Mouse (Mus musculus) midbrain, embryonic 12.5 days (tissue): ENCODE measurements around the gene Olfr1462. TPM values are rescaled to one million over a fixed set of nuclear protein-coding genes. Genes with fewer than 3 reads are reported as not detected.

Source experiments
- ATAC-seq: fragments of 200-750 bp; cut with Nextera tagmentation; 2 replicates; pipeline ENCODE4 v1.8.0; 2017; ENCODE audit warnings: low read depth, moderate TSS enrichment, moderate library complexity; ENCODE audit not compliant: low FRiP score
- H3K27ac ChIP-seq: fragments of 300-500 bp; sonication (generic); replicated peaks from 2 replicates; pipeline ENCODE4 v1.5.1; 2016; ENCODE audit warnings: mild to moderate bottlenecking
- H3K27me3 ChIP-seq: fragments of 300-500 bp; sonication (generic); 2 replicates; pipeline ENCODE4 v1.6.1; 2016; ENCODE audit warnings: mild to moderate bottlenecking
- H3K36me3 ChIP-seq: fragments of 300-500 bp; sonication (generic); 2 replicates; pipeline ENCODE4 v1.6.1; 2016
- H3K4me1 ChIP-seq: fragments of 300-500 bp; sonication (generic); 2 replicates; pipeline ENCODE4 v1.6.1; 2016
- H3K4me2 ChIP-seq: fragments of 300-500 bp; sonication (generic); replicated peaks from 2 replicates; pipeline ENCODE4 v1.6.1; 2016; ENCODE audit warnings: mild to moderate bottlenecking, moderate library complexity
- H3K4me3 ChIP-seq: fragments of 300-500 bp; sonication (generic); 2 replicates; pipeline ENCODE4 v1.5.1; 2016; ENCODE audit warnings: mild to moderate bottlenecking
- H3K9ac ChIP-seq: fragments of 300-500 bp; sonication (generic); replicated peaks from 2 replicates; pipeline ENCODE4 v1.6.1; 2016; ENCODE audit warnings: mild to moderate bottlenecking, moderate library complexity
- H3K9me3 ChIP-seq: fragments of 300-500 bp; sonication (generic); 2 replicates; pipeline ENCODE4 v1.6.1; 2016; ENCODE audit warnings: mild to moderate bottlenecking
- WGBS: fragments of 180-500 bp; shearing (Covaris S2); methylation state at CpG from one replicate; pipeline ENCODE4 v1.1.7; 2016; 5-methylcytosine and 5-hydroxymethylcytosine counted together
- polyA plus RNA-seq: library from polyadenylated mRNA; unstranded; fragments of >200 nt; fragmentation: Nextera tagmentation; extraction: Ambion mirVana; gene quantifications from 2 replicates; pipeline ENCODE4 v1.2.1, GENCODE M21; 2016

Gene Olfr1462
- polyA plus RNA-seq: not detected in 2 replicates

DNA sequence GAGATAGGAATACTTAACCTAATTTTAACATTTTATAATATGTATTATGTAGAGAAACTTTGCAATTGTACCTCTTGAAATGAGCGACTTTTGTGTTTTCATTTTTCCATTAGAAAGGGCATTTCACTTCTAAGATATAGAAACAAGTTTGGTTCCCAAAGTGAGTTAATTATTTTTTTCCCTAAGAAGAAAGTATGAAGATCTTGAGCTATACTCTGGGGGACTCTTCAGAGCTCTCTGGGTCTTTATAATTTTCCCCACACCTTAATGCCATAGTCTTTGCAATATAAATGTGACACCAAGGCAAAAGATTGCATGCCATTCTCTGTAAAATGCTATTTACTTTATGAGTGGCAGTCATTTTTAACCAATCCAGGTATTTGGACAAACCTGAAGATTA, at the start of gene Olfr1462:
Gene Olfr1462, plus strand, starts transcription at position 301 of the 400 bp plus-strand sequence.
- Histone ChIP-seq H3K27ac (no peak within 1 kb of the TSS), H3K9ac (no peak within 1 kb of the TSS), H3K9me3 (peaks cover 9% of the 10 kb centered on the region; the same call in 1 of the 2 replicates), H3K4me2 (no peak within 1 kb of the TSS), H3K4me1 (no peaks in the 10 kb centered on the region), H3K27me3 (no peaks in the 10 kb centered on the region), H3K4me3 (no peak within 1 kb of the TSS), H3K36me3 (no peaks in the 10 kb centered on the region)
- WGBS: 83% methylated on average over 1 of the region's 1 CpGs
- ATAC-seq: no peak

DNA sequence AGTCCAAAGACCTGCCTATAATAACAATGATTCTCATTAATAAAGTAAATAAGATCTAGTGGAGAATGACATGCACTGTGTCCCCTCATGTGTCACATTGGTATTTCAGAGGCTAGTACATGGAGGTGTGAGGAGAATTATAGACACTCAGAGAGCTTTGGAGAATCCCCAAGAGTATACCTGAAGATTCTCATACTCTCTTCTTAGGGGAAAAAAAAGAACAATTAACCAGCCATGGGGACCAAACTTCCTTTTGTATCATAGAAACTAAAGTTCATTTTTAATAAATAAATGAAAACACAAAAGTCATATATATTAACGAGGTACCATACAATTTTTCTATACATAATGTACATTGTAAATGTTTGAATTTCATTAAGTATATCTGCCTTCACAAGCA, 36.1 kb upstream of the Olfr1462 start, which contains the start of gene Olfr1459:
Gene Olfr1459, minus strand, starts transcription at position 101 of the 400 bp plus-strand sequence.
- Histone ChIP-seq H3K27ac (no peak within 1 kb of the TSS), H3K27me3 (no peaks in the 10 kb centered on the region), H3K36me3 (no peaks in the 10 kb centered on the region), H3K9ac (no peak within 1 kb of the TSS), H3K4me3 (no peak within 1 kb of the TSS), H3K4me2 (no peak within 1 kb of the TSS), H3K9me3 (peaks cover 22% of the 10 kb centered on the region), H3K4me1 (no peaks in the 10 kb centered on the region)
- ATAC-seq: no peak
- 72% methylated on average over 1 of the region's 1 CpGs for WGBS

DNA sequence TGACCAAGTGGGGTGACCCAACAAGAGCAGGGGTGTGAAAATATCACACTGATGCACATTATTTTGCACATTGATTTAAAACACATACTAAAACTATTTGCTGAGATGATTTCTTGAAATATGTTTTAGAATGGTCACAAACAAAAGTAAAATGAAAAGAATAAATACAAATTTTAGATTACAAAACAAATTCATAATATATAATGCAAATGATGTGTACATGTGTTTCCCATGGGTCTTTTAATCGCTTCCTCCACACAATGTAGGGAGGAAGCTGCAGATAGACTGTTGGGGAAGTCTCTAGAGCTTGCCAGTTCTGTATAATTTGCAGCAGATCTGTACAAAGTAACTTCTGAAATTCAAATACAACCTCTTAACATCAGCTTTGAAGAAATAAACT, 22.8 kb upstream of the Olfr1462 start, which contains the start of gene Olfr1461:
Gene Olfr1461, plus strand, starts transcription at position 301 of the 400 bp plus-strand sequence.
- WGBS: 50% methylated on average over 1 of the region's 1 CpGs
- Histone ChIP-seq H3K9ac (no peak within 1 kb of the TSS), H3K4me1 (no peaks in the 10 kb centered on the region), H3K36me3 (no peaks in the 10 kb centered on the region), H3K4me3 (no peak within 1 kb of the TSS), H3K9me3 (peaks cover 10% of the 10 kb centered on the region; the same call in 1 of the 2 replicates), H3K4me2 (no peak within 1 kb of the TSS), H3K27ac (no peak within 1 kb of the TSS), H3K27me3 (no peaks in the 10 kb centered on the region)
- ATAC-seq: no peak

DNA sequence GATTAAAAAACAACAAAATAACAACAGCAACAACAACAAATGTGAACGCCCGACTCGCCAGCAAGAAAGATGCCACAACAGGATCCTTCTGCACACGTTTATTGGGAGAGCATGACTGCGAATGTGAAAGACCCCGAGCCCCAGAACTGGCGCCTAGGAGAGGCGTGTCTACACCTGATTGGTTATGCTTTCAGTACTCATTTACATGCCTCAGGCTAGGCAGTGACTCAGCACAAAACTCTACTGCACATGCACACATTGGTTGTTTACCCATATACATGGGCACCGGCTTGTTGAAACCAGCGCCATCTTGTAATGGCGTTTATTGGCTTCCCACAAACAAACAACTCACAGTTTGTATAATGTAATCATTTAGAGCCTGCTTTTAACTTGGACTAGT, 36.1 kb downstream of the Olfr1462 start:
- peaks cover 32% of the 10 kb centered on the region for H3K9me3 ChIP-seq
- no peaks in the 10 kb centered on the region for H3K36me3 ChIP-seq
- H3K4me2 ChIP-seq: no peak overlapping the region
- no peaks in the 10 kb centered on the region for H3K27me3 ChIP-seq
- WGBS: 90% methylated on average over 11 of the region's 11 CpGs
- ATAC-seq: no peak
- H3K4me1 ChIP-seq: no peaks in the 10 kb centered on the region
- no peak overlapping the region for H3K27ac ChIP-seq
- H3K9ac ChIP-seq: no peak overlapping the region
- H3K4me3 ChIP-seq: no peak overlapping the region

DNA sequence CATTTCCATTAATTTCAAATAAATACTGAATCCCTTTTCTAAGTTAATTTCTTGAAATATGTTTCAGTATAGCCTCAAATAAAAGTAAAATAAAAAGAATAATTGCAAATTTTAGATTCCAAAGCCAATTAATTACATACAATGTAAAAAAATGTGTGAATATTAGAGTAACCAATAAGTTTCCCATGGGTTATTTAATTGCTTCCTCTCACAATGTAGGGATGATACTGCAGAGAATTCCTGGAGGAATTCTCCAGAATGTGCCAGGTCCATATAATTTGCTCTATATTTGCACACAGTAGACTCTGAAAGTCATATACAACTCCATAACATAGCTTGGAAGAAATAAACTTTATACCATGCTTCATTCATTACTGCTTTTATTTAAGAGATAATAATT, 45.5 kb downstream of the Olfr1462 start, which contains the start of gene Olfr1463:
Gene Olfr1463, plus strand, starts transcription at position 301 of the 400 bp plus-strand sequence.
- Histone ChIP-seq H3K27ac (no peak within 1 kb of the TSS), H3K27me3 (no peaks in the 10 kb centered on the region), H3K4me1 (no peaks in the 10 kb centered on the region), H3K4me2 (no peak within 1 kb of the TSS), H3K9me3 (peaks cover 32% of the 10 kb centered on the region), H3K4me3 (no peak within 1 kb of the TSS), H3K36me3 (no peaks in the 10 kb centered on the region), H3K9ac (no peak within 1 kb of the TSS)
- ATAC-seq: no peak

Other genes starting within 250 kb of the Olfr1462 start
- not detected in 2 replicates for gene Olfr1450, start 235.5 kb upstream of the Olfr1462 start, polyA plus RNA-seq
- gene Olfr1451, start 190.7 kb upstream of the Olfr1462 start, polyA plus RNA-seq: not detected in 2 replicates
- not detected in 2 replicates for gene Olfr1453, start 157.4 kb upstream of the Olfr1462 start, polyA plus RNA-seq
- gene Olfr1454, start 125.1 kb upstream of the Olfr1462 start, polyA plus RNA-seq: not detected in 2 replicates
- gene Olfr1457, start 87.8 kb upstream of the Olfr1462 start, polyA plus RNA-seq: not detected in 2 replicates
- not detected in 2 replicates for gene Olfr1458, start 79.0 kb upstream of the Olfr1462 start, polyA plus RNA-seq
- not detected in 2 replicates for gene Olfr1459, start 36.2 kb upstream of the Olfr1462 start, polyA plus RNA-seq
- gene Olfr1461, start 22.7 kb upstream of the Olfr1462 start, polyA plus RNA-seq: not detected in 2 replicates
- not detected in 2 replicates for gene Olfr1463, start 45.6 kb downstream of the Olfr1462 start, polyA plus RNA-seq
- not detected in 2 replicates for gene Olfr1465, start 129.8 kb downstream of the Olfr1462 start, polyA plus RNA-seq
- not detected in 2 replicates for gene Olfr1466, start 153.1 kb downstream of the Olfr1462 start, polyA plus RNA-seq
- not detected in 2 replicates for gene Olfr1467, start 176.5 kb downstream of the Olfr1462 start, polyA plus RNA-seq
- gene Olfr1469, start 222.1 kb downstream of the Olfr1462 start, polyA plus RNA-seq: not detected in 2 replicates